Mouse (Mus musculus) C2C12 (cell line): Measurements from ENCODE around the gene BC147527. TPM values are rescaled to one million over a fixed set of nuclear protein-coding genes. Genes with fewer than 3 reads are reported as not detected.
"Not testable (repeated sequence)": the region's sequence is repeated elsewhere in the genome, so short reads cannot be mapped to it uniquely, and the experiment has no call there.

Experiments used
- H3K27me3 ChIP-seq: one replicate; pipeline ENCODE4 v1.6.1; 2011; ENCODE audit not compliant: control insufficient read depth, insufficient read depth, insufficient read length
- H3K36me3 ChIP-seq: one replicate; pipeline ENCODE4 v1.6.1; 2011; ENCODE audit not compliant: control insufficient read depth, insufficient read depth
- H3K4me3 ChIP-seq: one replicate; pipeline ENCODE4 v1.5.1; 2011; ENCODE audit warnings: mild to moderate bottlenecking, control low read depth; ENCODE audit not compliant: poor library complexity, insufficient read depth, severe bottlenecking
- H3K79me2 ChIP-seq: one replicate; pipeline ENCODE4 v1.6.1; 2011; ENCODE audit not compliant: control insufficient read depth, insufficient read depth
- H3K79me3 ChIP-seq: one replicate; pipeline ENCODE4 v1.6.1; 2011; ENCODE audit warnings: low read depth, control low read depth
- H3ac ChIP-seq: one replicate; pipeline ENCODE3; 2011; ENCODE audit warnings: low read depth; ENCODE audit not compliant: control insufficient read depth, insufficient read length
- CEBPB ChIP-seq: IDR thresholded peaks from one replicate; pipeline ENCODE4 v1.6.1; 2011; ENCODE audit warnings: low read depth, mild to moderate bottlenecking, control low read depth, moderate library complexity
- CTCF ChIP-seq: IDR thresholded peaks from one replicate; pipeline ENCODE4 v1.5.1; 2011; ENCODE audit not compliant: control insufficient read depth, insufficient read depth, insufficient read length
- FOSL1 ChIP-seq: IDR thresholded peaks from one replicate; pipeline ENCODE4 v1.8.0; 2011; ENCODE audit warnings: mild to moderate bottlenecking, low read length; ENCODE audit not compliant: poor library complexity, insufficient read depth, severe bottlenecking
- MAX ChIP-seq: IDR thresholded peaks from one replicate; pipeline ENCODE4 v1.6.1; 2011; ENCODE audit warnings: mild to moderate bottlenecking, control low read depth
- MYOD1 ChIP-seq: IDR thresholded peaks from one replicate; pipeline ENCODE4 v1.6.1; 2011; ENCODE audit warnings: low read depth; ENCODE audit not compliant: control insufficient read depth, insufficient read length
- MYOG ChIP-seq: IDR thresholded peaks from one replicate; pipeline ENCODE4 v1.6.1; 2011; ENCODE audit not compliant: control insufficient read depth, insufficient read length; ENCODE audit errors: extremely low read depth
- USF1 ChIP-seq: IDR thresholded peaks from one replicate; pipeline ENCODE4 v1.6.1; 2011; ENCODE audit warnings: low read depth, mild to moderate bottlenecking, control low read depth, moderate library complexity
- polyA plus RNA-seq: library from polyadenylated mRNA; unstranded; fragments of >200 nt; fragmentation: generic; extraction: Trizol; gene quantifications from one replicate; pipeline ENCODE4 v1.2.1, GENCODE M21; 2012; ENCODE audit warnings: missing spikeins

BC147527 gene
- polyA plus RNA-seq, 1 experiment: 0.18 TPM

- TF ChIP-seq CTCF (no peak), USF1 (no peak), MAX (no peak), MYOG (no peak)
These were observed 783 bp upstream of the BC147527 start for GRCm38 (mm10) chr13:120299324-120299894.

GRCm38 (mm10) chr13:120300853-120301252, 661 bp downstream of the BC147527 start:
- H3K79me3 ChIP-seq: no peaks in the 10 kb centered on the region
- no peak for TF ChIP-seq CTCF
- no peak for TF ChIP-seq USF1
- TF ChIP-seq MAX: no peak
- no peak for TF ChIP-seq CEBPB
- TF ChIP-seq FOSL1: no peak
- TF ChIP-seq MYOG: no peak
- no peak for TF ChIP-seq MYOD1
- no peaks in the 10 kb centered on the region for H3K27me3 ChIP-seq
- H3K4me3 ChIP-seq: no peak overlapping the region
- H3ac ChIP-seq: no peak overlapping the region
- H3K79me2 ChIP-seq: no peaks in the 10 kb centered on the region
- no peaks in the 10 kb centered on the region for H3K36me3 ChIP-seq

More at GRCm38 (mm10) chr13:120299324-120299894, 783 bp upstream of the BC147527 start:
- Histone ChIP-seq H3K36me3 (no peaks in the 10 kb centered on the region), H3K79me2 (no peaks in the 10 kb centered on the region), H3K79me3 (no peaks in the 10 kb centered on the region), H3ac (no peak overlapping the region), H3K4me3 (no peak overlapping the region), H3K27me3 (no peaks in the 10 kb centered on the region)

GRCm38 (mm10) chr13:120310749-120311148, 10.6 kb downstream of the BC147527 start:
- no peaks in the 10 kb centered on the region for H3K27me3 ChIP-seq

GRCm38 (mm10) chr13:120313584-120313983, 13.4 kb downstream of the BC147527 start:
- Histone ChIP-seq H3K36me3 (no peaks in the 10 kb centered on the region), H3K27me3 (no peaks in the 10 kb centered on the region), H3K4me3 (no peak overlapping the region), H3K79me3 (no peaks in the 10 kb centered on the region), H3ac (no peak overlapping the region), H3K79me2 (no peaks in the 10 kb centered on the region)
- TF ChIP-seq CEBPB: no peak
- TF ChIP-seq MYOG: no peak
- no peak for TF ChIP-seq CTCF
- TF ChIP-seq MAX: no peak
- no peak for TF ChIP-seq FOSL1
- TF ChIP-seq USF1: no peak
- TF ChIP-seq MYOD1: no peak

More at GRCm38 (mm10) chr13:120310749-120311148, 10.6 kb downstream of the BC147527 start:
- H3ac ChIP-seq: no peak overlapping the region
- H3K36me3 ChIP-seq: no peaks in the 10 kb centered on the region
- H3K4me3 ChIP-seq: no peak overlapping the region
- no peaks in the 10 kb centered on the region for H3K79me3 ChIP-seq
- TF ChIP-seq USF1 (no peak), MAX (no peak), CEBPB (no peak)
- no peaks in the 10 kb centered on the region for H3K79me2 ChIP-seq

- not testable (repeated sequence) for H3K4me3 ChIP-seq, H3ac ChIP-seq, H3K79me2 ChIP-seq, H3K36me3 ChIP-seq, H3K79me3 ChIP-seq, H3K27me3 ChIP-seq
These were observed 16.4 kb downstream of the BC147527 start, which contains the start of gene Tcstv3 for GRCm38 (mm10) chr13:120316578-120316977. Gene Tcstv3 (plus strand): TSS chr13:120316878.

GRCm38 (mm10) chr13:120320183-120320582, 20.0 kb downstream of the BC147527 start:
- no peaks in the 10 kb centered on the region for H3K36me3 ChIP-seq
- no peaks in the 10 kb centered on the region for H3K79me3 ChIP-seq
- H3K4me3 ChIP-seq: no peak overlapping the region
- no peaks in the 10 kb centered on the region for H3K27me3 ChIP-seq
- no peak overlapping the region for H3ac ChIP-seq
- TF ChIP-seq MAX: no peak
- H3K79me2 ChIP-seq: no peaks in the 10 kb centered on the region

- H3K4me3 ChIP-seq: no peak overlapping the region
- H3ac ChIP-seq: no peak overlapping the region
- TF ChIP-seq CEBPB (no peak), FOSL1 (no peak), MYOG (no peak)
- no peaks in the 10 kb centered on the region for H3K27me3 ChIP-seq
- no peaks in the 10 kb centered on the region for H3K36me3 ChIP-seq
- H3K79me3 ChIP-seq: no peaks in the 10 kb centered on the region
- no peaks in the 10 kb centered on the region for H3K79me2 ChIP-seq
These were observed 20.5 kb downstream of the BC147527 start for GRCm38 (mm10) chr13:120320721-120321120.

Other genes starting within 250 kb of the BC147527 start
- gene Gm21188, start 248.2 kb upstream of the BC147527 start, polyA plus RNA-seq: not detected
- gene Gm20767, start 160.1 kb upstream of the BC147527 start, polyA plus RNA-seq: 0.20 TPM
- not detected for gene Gm21818, start 128.0 kb upstream of the BC147527 start, polyA plus RNA-seq
- 0.16 TPM for gene Gm21762, start 84.4 kb upstream of the BC147527 start, polyA plus RNA-seq
- gene Gm21731, start 61.3 kb upstream of the BC147527 start, polyA plus RNA-seq: 0.04 TPM
- 0.25 TPM for gene AF067061, start 37.3 kb upstream of the BC147527 start, polyA plus RNA-seq
- gene Tcstv3, start 16.5 kb downstream of the BC147527 start, polyA plus RNA-seq: 0.20 TPM